Mouse (Mus musculus): ENCODE measurements at regions not wholly inside any gene's neighbourhood (a gene's known extent, or its start where the extent isn't known, plus 50 kb on each side); places are given as distances from the start of the nearest gene placed in this dataset.
"Not testable (repeated sequence)": the region's sequence is repeated elsewhere in the genome, so short reads cannot be mapped to it uniquely, and the experiment has no call there.

DNA sequence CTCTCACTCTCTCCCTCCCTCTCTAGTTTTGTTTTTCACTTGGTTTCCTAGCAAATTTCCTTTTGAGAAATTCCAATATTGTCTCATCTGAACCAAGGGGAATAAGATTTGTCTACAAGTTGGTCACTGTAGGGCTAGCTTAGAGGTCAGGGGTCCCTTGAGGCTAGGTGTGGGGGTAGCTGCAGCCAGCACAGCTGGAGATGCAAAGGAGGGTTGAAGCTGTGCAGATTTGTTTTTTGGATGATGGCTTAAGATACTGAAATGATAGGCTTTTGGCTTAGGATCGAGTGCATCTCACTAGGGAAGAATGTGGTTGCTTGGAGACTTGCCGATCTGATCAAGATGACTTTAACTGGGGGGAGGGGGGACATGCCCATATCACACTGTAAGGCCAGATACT lies 88.3 kb upstream of the Tmem28 start:
- DNase-seq (ENCODE audit: low read depth, low spot score) = no peak

DNA sequence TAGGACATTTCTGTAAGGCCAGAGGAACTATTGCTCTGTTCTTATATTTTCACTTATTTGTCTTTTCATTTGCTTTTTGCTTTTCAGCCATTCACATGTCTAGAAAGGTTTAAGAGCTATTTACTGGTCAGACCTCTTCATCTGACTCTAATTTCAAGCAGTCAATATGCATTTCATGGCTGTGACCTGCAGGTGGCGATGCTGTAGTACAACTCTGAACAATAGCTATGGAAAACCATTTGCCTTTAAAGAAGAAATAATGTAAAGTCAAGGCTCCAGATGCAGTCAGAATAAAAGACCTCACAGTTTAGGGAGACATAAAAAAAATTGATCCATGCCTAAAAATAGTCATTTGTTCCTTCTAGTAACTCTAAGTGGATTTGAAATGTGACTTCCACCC lies 95.7 kb upstream of the Tmem28 start:
- peak; percentile 47 for DNase-seq (ENCODE audit: low read depth, low spot score)

DNA sequence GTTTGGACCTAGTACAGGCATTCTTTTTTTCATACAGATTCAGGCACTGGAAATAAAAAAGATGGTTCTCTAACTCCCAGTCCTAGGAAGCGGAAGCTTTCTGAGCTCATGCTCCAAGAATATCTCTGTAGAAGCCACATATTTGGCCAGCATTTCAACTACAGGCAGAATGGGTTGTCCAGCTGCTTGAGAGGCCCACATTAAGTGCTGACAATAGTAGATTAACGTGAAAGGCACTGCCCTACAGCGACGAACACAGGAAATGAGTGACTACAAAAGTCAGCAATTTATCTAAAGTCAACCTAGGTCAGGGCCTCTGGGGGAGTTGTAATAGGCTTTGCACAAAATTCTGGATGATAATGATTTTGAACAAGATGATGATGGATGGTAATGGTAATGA lies 125.5 kb upstream of the Tmem28 start:
- no peak for DNase-seq (ENCODE audit: low read depth, low spot score)

DNA sequence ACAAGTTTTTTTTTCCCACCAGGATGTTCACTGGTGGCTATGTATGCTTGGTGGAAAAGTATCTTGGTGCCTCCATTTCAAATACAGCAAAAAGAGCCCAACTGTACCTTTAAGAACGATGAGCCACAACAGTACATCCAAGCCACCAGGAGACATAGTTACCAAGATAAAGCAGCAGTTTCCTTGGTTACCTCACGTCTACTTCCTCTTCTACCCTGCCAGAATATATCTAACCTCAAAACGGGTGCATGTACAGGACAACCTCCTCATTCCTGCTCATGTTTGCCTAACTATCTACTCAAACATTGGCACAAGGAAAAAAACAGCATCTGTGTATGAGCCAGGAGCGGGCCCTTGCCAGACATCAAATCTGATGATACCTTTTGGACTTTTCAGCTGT lies 129.8 kb upstream of the Tmem28 start:
- DNase-seq (ENCODE audit: low read depth, low spot score) = peak; percentile 36

DNA sequence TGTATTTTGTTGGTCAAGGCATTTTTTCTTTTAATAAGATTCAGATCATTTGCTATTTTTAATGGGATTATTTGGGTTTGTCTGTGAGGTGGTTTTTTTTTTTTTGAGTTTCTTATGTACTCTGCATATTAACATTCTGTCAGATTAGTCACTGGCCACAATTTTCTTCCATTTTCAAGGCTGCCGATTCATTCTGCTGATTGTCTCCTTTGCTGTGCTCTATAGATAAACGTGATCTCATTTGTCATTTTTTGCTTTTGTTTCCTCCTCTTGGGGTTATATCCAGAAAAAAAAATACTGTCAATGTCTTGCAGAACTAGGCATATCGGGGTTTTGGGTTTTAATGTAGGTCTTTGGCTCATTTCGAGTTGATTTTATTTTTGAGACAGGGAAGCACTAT lies 131.1 kb upstream of the Tmem28 start:
- no peak for DNase-seq (ENCODE audit: low read depth, low spot score)

DNA sequence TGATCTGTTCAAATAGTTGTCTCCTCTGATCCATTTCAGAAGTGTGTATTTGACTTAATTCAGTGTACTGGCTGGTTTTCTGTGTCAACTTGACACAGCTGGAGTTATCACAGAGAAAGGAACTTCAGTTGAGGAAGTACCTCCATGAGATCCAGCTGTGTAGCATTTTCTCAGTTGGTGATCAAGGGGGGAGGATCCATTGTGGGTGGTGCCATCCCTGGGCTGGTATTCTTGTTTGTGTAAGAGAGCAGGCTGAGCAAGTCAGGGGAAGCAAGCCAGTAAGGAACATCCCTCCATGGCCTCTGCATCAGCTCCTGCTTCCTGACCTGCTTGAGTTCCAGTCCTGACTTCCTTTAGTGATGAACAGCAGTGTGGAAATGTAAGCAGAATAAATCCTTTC lies 138.3 kb upstream of the Tmem28 start:
- DNase-seq (ENCODE audit: low read depth, low spot score) = not testable (repeated sequence)

DNA sequence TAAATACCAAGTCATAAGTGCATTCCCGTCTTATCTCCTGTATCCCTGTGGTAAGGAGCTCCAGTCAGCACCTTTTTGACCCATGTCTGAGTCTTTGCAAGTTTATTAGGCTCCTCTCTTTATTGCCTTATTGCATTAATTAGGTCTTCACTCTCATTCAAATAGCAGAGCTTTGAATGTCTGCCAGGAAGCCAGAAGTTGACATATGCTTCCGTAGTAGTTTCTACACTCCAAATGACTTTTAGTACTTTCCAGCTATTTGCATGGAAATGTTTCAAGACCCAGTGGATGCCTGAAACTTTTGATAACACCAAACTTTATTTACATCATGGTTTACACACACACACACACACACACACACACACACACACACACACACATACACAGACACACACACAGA lies 153.2 kb upstream of the Tmem28 start:
- DNase-seq (ENCODE audit: low read depth, low spot score) = no peak

DNA sequence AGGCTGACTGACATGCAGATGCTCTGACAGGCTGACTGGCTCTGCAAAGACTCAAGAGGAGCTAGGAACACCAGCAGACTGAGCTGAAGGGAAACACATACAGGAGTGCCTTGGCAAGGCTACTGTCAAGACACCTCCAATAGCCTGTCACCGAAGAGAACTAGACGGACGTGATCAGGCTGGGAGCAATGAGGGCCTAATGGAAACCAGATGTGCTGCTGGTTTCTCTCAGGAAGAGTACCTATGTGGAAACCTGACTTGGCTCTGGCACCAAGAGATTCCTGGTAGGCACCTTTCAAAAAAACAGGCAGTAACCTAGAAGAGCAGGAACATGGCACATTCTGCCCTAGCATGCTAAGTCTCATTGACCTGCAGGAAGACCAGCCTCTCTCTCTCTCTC lies 158.3 kb upstream of the Tmem28 start:
- no peak for DNase-seq (ENCODE audit: low read depth, low spot score)

DNA sequence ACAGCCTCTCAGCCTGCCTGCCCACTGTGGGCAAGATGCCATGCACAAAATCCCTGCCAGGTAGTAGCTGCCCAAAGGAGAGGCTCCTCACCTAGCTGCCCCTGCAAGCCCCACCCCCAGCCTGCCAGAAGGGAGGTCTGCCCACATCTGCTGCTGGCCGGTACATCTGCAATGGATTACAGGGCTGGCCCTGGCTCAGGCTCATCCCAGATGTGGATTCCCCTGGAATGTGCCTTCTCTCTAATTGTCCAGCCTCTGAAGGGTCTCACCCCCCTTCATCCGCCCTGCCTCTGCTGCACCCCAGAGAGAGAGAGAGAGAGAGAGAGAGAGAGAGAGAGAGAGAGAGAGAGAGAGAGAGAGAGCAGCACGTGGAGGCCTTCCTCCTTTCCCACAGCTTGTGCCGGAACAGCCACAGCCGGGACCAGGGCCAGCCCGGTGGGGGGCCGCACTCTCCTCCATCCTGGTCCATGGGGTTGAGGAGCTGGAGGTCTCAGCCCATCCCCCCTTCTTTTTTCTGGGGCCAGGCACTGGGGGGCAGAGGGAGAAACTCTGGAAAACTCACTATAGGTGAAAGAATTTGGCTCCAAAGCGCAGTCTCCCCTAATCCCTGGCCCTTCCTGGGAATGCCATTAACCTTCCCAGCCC lies 161.2 kb upstream of the Tmem28 start:
- no peak for DNase-seq (ENCODE audit: low read depth, low spot score)

DNA sequence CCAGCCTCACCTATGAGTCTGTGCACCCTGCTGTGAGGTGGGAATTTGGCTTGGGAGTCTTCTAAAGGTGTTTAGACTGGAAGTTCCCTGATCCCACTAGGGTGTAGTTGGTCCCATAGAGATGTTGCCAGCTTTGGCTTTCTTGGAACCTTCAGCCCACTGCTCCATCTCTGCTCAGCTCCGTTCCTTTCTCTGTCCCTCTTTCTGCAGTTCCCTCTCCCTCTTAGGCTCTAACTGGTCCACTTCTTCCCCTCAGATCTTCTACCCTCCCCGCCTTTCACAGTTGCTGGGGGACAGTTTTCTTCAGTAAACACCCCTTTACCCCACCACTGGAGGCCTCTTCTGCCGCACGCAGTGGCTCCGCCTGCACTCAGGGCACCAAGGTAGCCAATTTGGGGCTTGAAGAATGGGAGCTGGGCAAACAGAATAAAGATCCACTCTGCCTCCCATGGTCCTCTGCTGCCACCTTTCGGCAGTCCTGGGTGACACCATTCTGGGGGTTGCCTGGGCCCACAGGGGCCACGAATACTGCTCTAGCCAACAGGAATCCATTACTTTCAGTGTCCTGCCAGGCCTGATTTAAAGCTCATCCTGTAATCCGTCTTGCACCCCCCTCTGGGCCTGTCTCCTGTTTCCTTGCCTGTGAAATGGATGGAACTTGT lies 162.9 kb upstream of the Tmem28 start:
- DNase-seq (ENCODE audit: low read depth, low spot score) = peak; percentile 54

DNA sequence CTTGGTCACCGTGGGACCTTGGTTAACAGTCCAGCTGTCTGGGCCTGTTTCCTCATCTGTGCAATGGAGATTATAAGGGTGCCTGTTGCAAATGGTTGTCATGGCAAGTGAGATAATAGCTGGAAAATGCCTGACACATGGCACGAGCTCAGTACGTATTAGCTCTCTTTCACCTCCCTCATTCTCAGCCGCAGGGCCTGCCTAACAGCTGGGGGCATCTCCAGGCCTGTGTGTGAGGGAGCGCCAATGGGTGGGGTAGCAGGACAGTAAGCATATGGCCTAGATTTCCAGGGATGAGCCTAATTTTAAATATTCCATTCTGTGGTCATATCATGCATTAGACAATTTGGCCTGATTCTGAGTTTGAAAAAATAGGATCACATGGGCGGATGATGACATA lies 163.8 kb upstream of the Tmem28 start:
- DNase-seq (ENCODE audit: low read depth, low spot score) = no peak

DNA sequence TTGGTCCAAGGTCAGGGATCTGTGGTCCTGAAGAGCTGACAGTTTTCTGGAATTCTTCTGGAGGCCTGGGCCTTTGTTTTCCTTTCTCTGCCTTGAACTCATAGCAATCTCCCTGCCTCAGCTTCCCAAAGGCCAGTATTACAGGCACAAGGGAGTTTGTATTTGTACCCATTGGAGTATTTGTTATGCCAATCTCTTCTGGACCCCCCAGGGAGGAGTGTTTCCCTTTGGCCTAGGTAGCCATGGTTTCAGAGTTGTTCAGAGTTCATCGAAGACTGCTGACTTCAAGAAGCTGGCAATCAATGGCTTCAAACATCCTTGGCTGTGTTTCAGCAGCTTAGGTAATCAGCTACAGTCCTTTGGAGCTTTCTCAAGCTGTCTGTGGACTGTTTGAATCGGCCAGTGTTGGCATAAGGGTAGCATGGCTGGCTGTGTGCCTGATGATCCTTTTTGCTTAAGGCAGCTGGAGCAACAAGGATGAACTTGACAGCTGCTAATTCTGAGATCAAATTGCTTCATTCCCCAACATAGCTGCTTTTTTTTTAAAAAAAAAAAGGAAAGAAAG lies 161.2 kb upstream of the Pja1 start:
- DNase-seq (ENCODE audit: low read depth, low spot score) = peak; percentile 6

DNA sequence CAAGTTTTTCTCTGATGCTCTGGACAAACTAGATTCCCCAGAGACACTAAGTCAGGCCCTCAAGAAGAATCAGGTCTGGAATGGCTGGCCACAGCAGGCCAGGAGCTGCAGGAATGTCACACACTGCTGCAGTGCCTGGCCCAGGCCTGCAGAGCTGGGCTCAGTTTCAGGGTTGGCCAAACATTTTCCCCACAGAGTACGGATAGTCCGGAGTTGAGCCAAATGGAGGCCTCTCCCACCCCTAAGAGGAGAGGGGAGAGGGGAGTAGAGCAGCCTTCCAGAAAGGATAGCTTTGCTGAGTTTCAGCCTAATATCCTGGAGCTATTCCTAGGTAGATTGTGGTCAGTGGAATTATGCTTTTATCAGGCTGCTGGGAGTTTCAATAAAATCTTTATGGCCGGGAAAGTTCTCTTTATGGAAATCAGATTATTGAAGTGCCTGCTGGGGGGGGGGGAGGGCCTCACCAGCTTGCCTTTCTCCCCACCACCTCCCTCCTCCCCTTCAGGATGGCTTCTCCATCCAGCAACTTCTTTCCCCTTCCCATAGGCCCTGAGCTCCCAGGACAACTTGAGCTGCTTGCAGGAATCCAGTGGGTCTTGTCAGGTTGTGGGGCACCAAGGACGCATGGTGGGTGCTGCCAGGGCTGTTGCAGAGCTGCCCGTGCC lies 153.6 kb upstream of the Pja1 start:
- DNase-seq (ENCODE audit: low read depth, low spot score) = no peak

DNA sequence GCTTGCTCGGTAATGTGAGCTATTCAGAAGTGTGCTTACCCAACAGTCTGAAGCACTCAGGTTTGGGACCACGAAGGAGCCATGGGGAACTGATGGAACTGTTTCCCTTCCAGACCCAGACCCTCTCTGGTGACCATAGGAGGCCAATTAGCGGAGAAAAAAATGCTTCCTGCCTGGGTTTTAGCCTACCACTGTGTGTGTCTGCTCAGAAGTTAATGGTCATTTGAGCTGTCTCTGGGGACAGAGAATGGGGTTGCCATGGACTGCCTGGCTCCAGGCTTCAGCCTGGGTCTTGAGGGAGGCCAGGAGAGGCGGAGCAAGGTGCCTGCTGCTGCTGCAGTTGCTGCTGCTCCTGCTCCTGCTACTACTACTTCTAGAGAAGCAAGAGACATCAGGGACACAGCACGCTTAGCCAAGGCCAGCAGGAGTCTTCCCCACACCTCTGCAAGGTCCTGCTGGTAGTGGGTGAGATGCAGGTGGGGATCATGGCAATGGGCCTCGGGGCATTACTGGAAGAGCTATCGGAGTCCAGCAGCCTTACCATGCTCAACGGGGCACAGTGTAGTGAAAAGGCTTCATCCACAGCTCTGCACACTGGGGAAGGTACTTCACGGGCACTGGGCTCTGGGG lies 141.2 kb upstream of the Pja1 start:
- DNase-seq (ENCODE audit: low read depth, low spot score) = no peak

DNA sequence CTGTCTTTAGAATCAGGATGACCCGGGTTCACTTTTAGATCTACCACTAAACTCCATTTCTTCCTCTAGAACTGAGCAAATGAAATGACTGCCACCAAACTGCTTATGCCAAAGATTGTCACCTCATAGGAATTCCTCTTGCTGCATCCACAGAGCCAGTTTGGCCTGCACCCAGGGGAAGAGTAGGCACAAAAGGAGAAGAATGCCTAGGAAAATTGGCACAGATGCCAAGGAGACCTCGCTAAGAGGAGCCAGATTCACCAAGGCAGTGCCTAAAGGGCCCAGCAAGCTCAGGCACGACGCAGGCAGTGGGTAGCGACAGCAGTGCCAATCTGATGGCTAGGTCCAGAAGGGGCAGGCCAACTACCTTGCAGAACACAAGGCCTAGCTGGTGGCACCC lies 139.0 kb upstream of the Pja1 start:
- no peak for DNase-seq (ENCODE audit: low read depth, low spot score)

DNA sequence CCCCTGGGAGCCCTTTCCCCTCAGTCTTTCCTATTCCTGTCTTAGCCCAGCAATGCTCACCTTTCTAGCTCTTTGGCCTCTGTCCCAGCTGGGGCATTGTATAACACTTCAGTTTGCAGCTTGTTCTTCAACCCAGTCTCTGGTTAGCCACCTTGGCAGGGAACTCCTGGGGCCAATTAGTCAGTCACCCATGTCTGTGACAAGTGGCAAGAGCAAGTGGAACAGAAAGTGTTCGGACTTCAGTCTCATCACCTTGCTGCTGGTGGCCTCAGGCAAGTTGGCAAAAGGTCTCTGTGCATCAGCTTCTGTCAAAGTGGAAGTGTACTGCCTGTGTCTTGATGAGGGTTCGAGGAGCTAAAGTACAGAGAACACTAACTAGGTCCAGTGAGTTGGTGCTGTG lies 138.5 kb upstream of the Pja1 start:
- DNase-seq (ENCODE audit: low read depth, low spot score) = no peak

DNA sequence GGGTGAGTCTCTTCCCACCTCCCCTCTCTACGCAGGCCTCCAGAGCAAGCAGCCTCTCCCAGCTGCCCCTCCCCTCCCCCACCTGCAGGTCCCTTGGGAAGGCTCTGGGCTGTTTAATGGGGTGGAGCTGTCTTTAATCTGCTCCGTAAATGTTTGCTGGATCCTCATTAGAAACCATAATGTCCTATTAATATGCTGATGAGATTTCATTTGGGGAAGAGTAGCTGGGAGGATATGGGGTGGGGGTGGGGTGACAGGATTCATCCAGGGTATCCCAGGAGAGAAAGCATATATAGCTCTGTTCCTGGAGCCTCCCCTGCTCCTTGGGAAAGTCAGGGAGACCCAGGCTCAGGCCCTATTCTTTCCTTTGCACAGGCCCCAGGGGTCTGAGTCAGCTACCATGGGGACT lies 137.2 kb upstream of the Pja1 start:
- no peak for DNase-seq (ENCODE audit: low read depth, low spot score)

DNA sequence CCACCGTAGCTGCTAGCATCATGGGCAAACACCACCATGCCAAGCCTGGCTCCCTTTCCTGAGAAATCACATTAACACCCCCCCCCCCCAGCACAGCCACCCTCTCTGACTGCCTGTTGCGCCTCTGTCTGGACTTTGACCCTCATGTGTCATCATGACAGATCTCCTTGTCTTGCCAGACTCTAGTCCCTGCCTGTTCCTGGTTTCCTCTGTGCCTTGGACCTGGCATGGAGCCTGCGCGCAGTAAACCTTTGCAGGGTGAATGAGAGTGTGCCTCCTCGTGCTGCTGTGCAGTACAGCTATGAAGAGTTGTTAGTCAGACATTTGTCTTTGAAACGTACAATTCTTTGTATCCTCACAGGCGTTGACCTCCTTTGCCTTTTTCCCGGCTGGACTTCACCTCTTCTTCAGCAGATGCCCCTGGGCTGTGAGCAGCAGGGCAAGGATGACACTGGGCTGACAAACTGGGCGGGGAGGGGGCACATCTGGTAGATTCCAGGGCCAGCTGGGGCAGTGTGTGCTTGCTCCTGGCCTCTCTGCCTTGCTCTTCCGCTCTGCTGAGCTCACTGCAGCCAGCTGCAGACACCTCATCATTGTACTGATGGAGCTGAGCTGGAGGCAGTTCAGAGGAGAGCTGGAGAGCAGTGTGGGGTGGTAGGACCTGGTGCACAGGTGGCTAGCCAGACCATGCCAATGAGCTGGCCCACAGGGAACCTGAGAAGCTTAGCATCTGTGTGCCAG lies 134.2 kb upstream of the Pja1 start:
- no peak for DNase-seq (ENCODE audit: low read depth, low spot score)

DNA sequence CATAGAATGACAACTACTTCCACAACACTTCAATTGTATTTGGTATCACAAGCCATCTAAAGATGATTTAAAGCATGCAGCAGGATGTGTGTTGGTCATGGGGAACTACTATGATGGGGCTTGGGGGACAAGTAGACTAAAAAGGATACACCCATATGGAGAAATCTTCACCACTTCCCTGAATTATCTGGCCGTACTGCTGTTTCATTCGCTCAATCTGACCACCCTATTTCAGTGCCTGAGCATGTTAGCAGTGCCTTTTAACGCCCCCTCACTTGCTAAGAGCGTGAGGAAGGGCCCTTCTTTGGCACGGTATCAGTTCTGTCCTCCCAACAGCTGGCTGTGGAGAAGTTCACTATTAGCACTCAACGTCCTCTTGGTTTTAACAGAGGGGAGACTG lies 132.6 kb upstream of the Pja1 start:
- DNase-seq (ENCODE audit: low read depth, low spot score) = no peak

DNA sequence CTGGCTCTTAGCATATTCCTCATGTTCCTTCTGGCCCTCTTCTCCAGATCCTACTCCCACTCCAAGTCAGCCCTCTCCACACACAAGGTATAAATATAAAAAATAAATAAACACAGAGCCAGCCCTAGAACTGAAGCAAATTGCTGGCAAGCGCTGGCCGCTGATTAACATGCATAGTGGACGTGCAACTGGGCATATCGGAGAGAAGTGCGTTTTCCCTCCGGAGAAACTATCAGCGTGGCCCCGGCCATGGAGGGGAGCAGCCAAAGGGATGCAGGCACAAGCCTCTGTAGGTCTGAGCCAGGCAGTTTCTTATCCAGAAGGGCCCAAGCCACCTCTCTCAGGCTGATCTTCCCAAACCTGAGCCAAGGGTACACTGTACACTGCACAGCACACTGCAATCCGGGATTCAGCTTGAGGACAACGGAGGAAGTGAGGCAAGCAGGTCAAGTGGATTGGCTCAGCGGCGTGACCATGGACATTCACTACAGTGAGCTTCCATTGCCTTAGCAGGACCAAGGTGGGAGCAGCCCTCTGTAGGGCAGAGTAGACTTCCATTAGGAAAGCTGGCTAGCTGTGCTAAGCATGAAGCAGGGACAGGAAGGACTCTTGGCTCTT lies 131.3 kb upstream of the Pja1 start:
- DNase-seq (ENCODE audit: low read depth, low spot score) = no peak

DNA sequence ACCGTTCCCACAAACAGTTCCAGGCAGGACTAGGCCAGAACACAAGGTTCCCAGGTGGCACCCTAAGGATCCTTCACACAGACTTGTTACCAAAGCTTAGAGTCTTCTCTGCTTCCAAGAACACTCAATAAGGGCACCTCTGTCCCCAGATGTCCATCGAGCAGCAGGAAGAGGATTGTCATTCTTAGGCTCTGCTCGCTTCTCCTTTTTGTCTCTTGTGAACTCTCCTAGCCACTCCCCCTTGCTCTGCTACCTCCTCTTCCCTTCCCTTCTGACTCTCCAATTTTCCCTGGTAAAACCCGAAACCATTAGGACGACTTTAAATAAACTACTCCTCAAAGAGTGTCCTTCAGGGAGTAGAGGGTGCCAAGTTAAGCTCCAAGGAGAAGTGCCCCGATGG lies 124.4 kb upstream of the Pja1 start:
- no peak for DNase-seq (ENCODE audit: low read depth, low spot score)

Data from brain, adult 2 months (tissue).